Mouse (Mus musculus): ENCODE results near the gene Arhgef11. TPM values are rescaled to one million over a fixed set of nuclear protein-coding genes. Genes with fewer than 3 reads are reported as not detected.

The Arhgef11 gene
- polyA plus RNA-seq (2015; fragmentation: Nextera tagmentation; extraction: Ambion mirVana): 5.8 and 6.3 TPM in 2 replicates

DNA sequence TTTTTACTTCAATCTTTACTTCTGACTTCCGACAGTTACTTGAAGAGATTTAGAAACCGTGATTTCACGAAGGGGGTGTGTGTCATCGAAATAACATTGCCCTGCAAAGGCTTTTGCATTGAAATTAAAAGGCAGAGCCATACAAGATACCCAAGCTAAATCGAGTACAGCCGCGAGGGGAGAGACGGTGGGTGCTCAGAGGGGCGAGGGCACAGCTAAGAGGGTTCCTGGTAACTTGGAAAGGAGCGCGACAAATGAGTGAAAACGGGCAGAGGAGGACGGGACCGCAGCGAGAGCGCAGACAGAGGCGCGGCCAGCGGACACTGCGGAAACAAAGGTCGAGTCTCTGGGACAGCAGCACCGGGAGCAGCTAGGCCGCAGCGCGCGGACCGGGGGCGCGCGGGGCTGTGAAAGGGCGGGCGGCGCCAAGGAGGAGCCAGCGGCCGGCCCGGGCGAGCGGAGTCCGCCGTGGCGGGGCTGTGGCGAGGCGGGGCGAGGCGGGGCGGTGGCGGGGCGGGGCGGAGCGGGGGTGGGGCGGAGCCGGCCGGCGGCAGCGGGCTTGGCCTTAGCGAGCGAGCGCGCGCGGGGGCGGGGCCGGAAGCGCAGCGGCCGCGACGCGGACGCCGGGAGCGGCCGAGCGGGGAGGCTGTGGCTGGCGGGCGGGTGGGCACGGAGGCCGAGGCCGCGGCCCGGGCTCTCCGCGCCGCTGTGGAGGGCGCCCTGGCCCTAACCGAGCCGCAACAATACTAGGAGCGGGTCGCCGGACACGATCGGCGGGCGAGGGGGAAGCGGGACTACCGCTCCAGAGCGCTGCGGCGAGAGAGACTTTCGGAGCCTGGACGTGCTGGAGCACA lies at the start of gene Arhgef11:
Arhgef11 (plus strand) TSS at position 603 of the 854 bp plus-strand sequence.

DNA sequence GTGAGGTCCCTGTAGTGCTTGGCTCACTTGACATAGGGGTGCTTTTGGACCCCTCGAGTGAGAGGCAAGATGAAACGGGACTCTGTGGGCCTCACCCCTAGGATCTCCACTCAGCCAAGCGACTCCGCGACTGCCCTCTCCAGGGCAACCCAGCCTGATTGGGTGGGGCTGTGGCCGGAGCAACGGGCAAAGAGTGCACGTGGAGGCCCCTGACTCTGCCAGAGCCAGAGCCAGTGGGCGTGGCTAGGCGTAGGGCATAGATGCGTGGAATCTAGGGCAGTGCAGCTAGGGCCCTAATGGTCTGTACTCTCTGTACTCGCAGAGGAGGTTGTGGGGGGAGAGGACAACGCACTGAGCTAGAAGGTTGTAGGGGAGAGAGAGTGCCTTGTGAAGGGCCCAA lies 131.1 kb downstream of the Arhgef11 start, which contains the start of gene Lrrc71:
Lrrc71 (minus strand) TSS at position 195 of the 400 bp plus-strand sequence.

Small RNAs within 50 kb of the gene (microRNA-seq; reads per million reads assigned to microRNA genes)
- 0 reads per million in 2 experiments for gene Gm24109

Other genes with a start within 250 kb of the Arhgef11 start
- gene Fcrl1, start 241.2 kb upstream of the Arhgef11 start, polyA plus RNA-seq (2015; fragmentation: Nextera tagmentation; extraction: Ambion mirVana): 0.27 TPM in 1 of 2 replicates, not detected in the other
- not detected in 2 replicates for gene Fcrl5, start 181.8 kb upstream of the Arhgef11 start, polyA plus RNA-seq (2015; fragmentation: Nextera tagmentation; extraction: Ambion mirVana)
- 6.3 and 8.4 TPM in 2 replicates for gene Etv3, start 92.2 kb upstream of the Arhgef11 start, polyA plus RNA-seq (2015; fragmentation: Nextera tagmentation; extraction: Ambion mirVana)
- gene Lrrc71, start 131.1 kb downstream of the Arhgef11 start, polyA plus RNA-seq (2015; fragmentation: Nextera tagmentation; extraction: Ambion mirVana): 0.18 and 0.26 TPM in 2 replicates
- 0.28 TPM in 1 of 2 replicates, not detected in the other for gene Ntrk1, start 177.6 kb downstream of the Arhgef11 start, polyA plus RNA-seq (2015; fragmentation: Nextera tagmentation; extraction: Ambion mirVana)
- 0.04 and 0.13 TPM in 2 replicates for gene Insrr, start 179.4 kb downstream of the Arhgef11 start, polyA plus RNA-seq (2015; fragmentation: Nextera tagmentation; extraction: Ambion mirVana)
- gene Pear1, start 206.7 kb downstream of the Arhgef11 start, polyA plus RNA-seq (2015; fragmentation: Nextera tagmentation; extraction: Ambion mirVana): 10.9 and 12.9 TPM in 2 replicates
- gene Sh2d2a, start 229.2 kb downstream of the Arhgef11 start, polyA plus RNA-seq (2015; fragmentation: Nextera tagmentation; extraction: Ambion mirVana): 0.07 and 0.13 TPM in 2 replicates

All from skeletal muscle tissue, postnatal 0 days (tissue).